Mouse (Mus musculus) kidney, embryonic 14.5 days (tissue): ENCODE data around the gene Sgf29. TPM values are rescaled to one million over a fixed set of nuclear protein-coding genes. Genes with fewer than 3 reads are reported as not detected.
"Not testable (repeated sequence)": the region's sequence is repeated elsewhere in the genome, so short reads cannot be mapped to it uniquely, and the experiment has no call there.

Source experiments
- ATAC-seq: fragments of 200-750 bp; cut with Nextera tagmentation; 2 replicates; pipeline ENCODE4 v1.8.0; 2017; ENCODE audit warnings: moderate number of reproducible peaks, mild to moderate bottlenecking, moderate TSS enrichment, moderate library complexity; ENCODE audit not compliant: low FRiP score, low TSS enrichment
- H3K27ac ChIP-seq: fragments of 300-500 bp; sonication (generic); 2 replicates; pipeline ENCODE4 v1.5.1; 2014; ENCODE audit warnings: low read depth, mild to moderate bottlenecking, low read length, moderate library complexity, mixed read lengths
- H3K27me3 ChIP-seq: fragments of 300-500 bp; sonication (generic); 2 replicates; pipeline ENCODE4 v1.6.1; 2014; ENCODE audit warnings: mild to moderate bottlenecking, low read length; ENCODE audit not compliant: control insufficient read depth, insufficient read depth
- H3K36me3 ChIP-seq: fragments of 300-500 bp; sonication (generic); 2 replicates; pipeline ENCODE4 v1.6.1; 2014; ENCODE audit warnings: low read length, mixed read lengths; ENCODE audit not compliant: control insufficient read depth, insufficient read depth
- H3K4me1 ChIP-seq: fragments of 300-500 bp; sonication (generic); 2 replicates; pipeline ENCODE4 v1.6.1; 2014; ENCODE audit warnings: low read length, mixed read lengths; ENCODE audit not compliant: control insufficient read depth, insufficient read depth
- H3K4me2 ChIP-seq: fragments of 300-500 bp; sonication (generic); replicated peaks from 2 replicates; pipeline ENCODE4 v1.6.1; 2014; ENCODE audit warnings: low read depth, mild to moderate bottlenecking, low read length
- H3K4me3 ChIP-seq: fragments of 300-500 bp; sonication (generic); 2 replicates; pipeline ENCODE4 v1.5.1; 2014; ENCODE audit warnings: mild to moderate bottlenecking, low read length
- H3K9ac ChIP-seq: fragments of 300-500 bp; sonication (generic); 2 replicates; pipeline ENCODE4 v1.6.1; 2014; ENCODE audit warnings: low read depth, mild to moderate bottlenecking, low read length, moderate library complexity
- H3K9me3 ChIP-seq: fragments of 300-500 bp; sonication (generic); 2 replicates; pipeline ENCODE4 v1.6.1; 2016; ENCODE audit warnings: low read length; ENCODE audit not compliant: control insufficient read depth
- WGBS: fragments of 180-500 bp; shearing (Covaris S2); extraction: QIAGEN DNeasy Blood & Tissue Kit; methylation state at CpG from one replicate; pipeline ENCODE4 v1.1.7; 2014; 5-methylcytosine and 5-hydroxymethylcytosine counted together
- polyA plus RNA-seq: library from polyadenylated mRNA; unstranded; fragments of >200 nt; fragmentation: Nextera tagmentation; extraction: Ambion mirVana; gene quantifications from 2 replicates; pipeline ENCODE4 v1.2.1, GENCODE M21; 2014

Sgf29 gene
- polyA plus RNA-seq, 1 experiment from 2014 or later = 35.6 TPM

GRCm38 (mm10) chr7:126632478-126632877 is 16.6 kb upstream of the Sgf29 start:
- ATAC-seq = no peak
- Histone ChIP-seq H3K27me3 (no peaks in the 10 kb centered on the region), H3K4me1 (no peaks in the 10 kb centered on the region), H3K27ac (no peak overlapping the region), H3K4me3 (no peak overlapping the region), H3K36me3 (no peaks in the 10 kb centered on the region), H3K4me2 (no peak overlapping the region), H3K9me3 (no peaks in the 10 kb centered on the region), H3K9ac (no peak overlapping the region)
- WGBS = 89% methylated on average over 2 of the region's 2 CpGs

GRCm38 (mm10) chr7:126635375-126635774 is 13.7 kb upstream of the Sgf29 start:
- Histone ChIP-seq H3K27ac (no peak overlapping the region), H3K27me3 (no peaks in the 10 kb centered on the region), H3K36me3 (no peaks in the 10 kb centered on the region), H3K4me1 (no peaks in the 10 kb centered on the region), H3K4me3 (no peak overlapping the region), H3K9me3 (no peaks in the 10 kb centered on the region), H3K4me2 (no peak overlapping the region), H3K9ac (no peak overlapping the region)
- ATAC-seq = no peak

- Histone ChIP-seq H3K9ac (no peak overlapping the region), H3K9me3 (no peaks in the 10 kb centered on the region), H3K36me3 (no peaks in the 10 kb centered on the region), H3K27ac (no peak overlapping the region), H3K4me3 (no peak overlapping the region), H3K4me1 (no peaks in the 10 kb centered on the region), H3K4me2 (no peak overlapping the region), H3K27me3 (no peaks in the 10 kb centered on the region)
- ATAC-seq = peak; percentile 39; the same call in 1 of the 2 replicates
- 13% methylated on average over 4 of the region's 4 CpGs for WGBS
These were observed 12.2 kb upstream of the Sgf29 start for GRCm38 (mm10) chr7:126636733-126637520.

- H3K36me3 ChIP-seq = no peaks in the 10 kb centered on the region
- no peaks in the 10 kb centered on the region for H3K9me3 ChIP-seq
- no peak overlapping the region for H3K9ac ChIP-seq
- 72% methylated on average over 5 of the region's 5 CpGs for WGBS
- no peak overlapping the region for H3K4me2 ChIP-seq
- no peak overlapping the region for H3K27ac ChIP-seq
- no peak for ATAC-seq
- H3K27me3 ChIP-seq = no peaks in the 10 kb centered on the region
- H3K4me3 ChIP-seq = no peak overlapping the region
- peaks cover 5% of the 10 kb centered on the region; the same call in 1 of the 2 replicates for H3K4me1 ChIP-seq
These were observed 6.4 kb upstream of the Sgf29 start for GRCm38 (mm10) chr7:126642545-126643243.

GRCm38 (mm10) chr7:126643244-126643617 is 5.9 kb upstream of the Sgf29 start:
- not testable (repeated sequence) for H3K4me1 ChIP-seq, H3K36me3 ChIP-seq, H3K9me3 ChIP-seq, H3K4me3 ChIP-seq, H3K9ac ChIP-seq, H3K27ac ChIP-seq, H3K4me2 ChIP-seq, H3K27me3 ChIP-seq
- ATAC-seq = peak; percentile 25; the same call in 1 of the 2 replicates
- WGBS = 60% methylated on average over 2 of the region's 3 CpGs

GRCm38 (mm10) chr7:126644345-126644744 is 4.8 kb upstream of the Sgf29 start:
- no peak overlapping the region for H3K4me2 ChIP-seq
- ATAC-seq = no peak
- H3K4me3 ChIP-seq = no peak overlapping the region
- H3K9ac ChIP-seq = peak overlapping the region; percentile 23; the same call in 1 of the 2 replicates
- H3K27me3 ChIP-seq = no peaks in the 10 kb centered on the region
- H3K27ac ChIP-seq = no peak overlapping the region
- no peaks in the 10 kb centered on the region for H3K9me3 ChIP-seq
- peaks cover 11% of the 10 kb centered on the region for H3K4me1 ChIP-seq
- WGBS = 67% methylated on average over 3 of the region's 3 CpGs
- no peaks in the 10 kb centered on the region for H3K36me3 ChIP-seq

GRCm38 (mm10) chr7:126644914-126645313 is 4.2 kb upstream of the Sgf29 start:
- Histone ChIP-seq H3K4me3 (no peak overlapping the region), H3K27me3 (no peaks in the 10 kb centered on the region), H3K4me2 (no peak overlapping the region), H3K9me3 (no peaks in the 10 kb centered on the region), H3K9ac (no peak overlapping the region), H3K36me3 (no peaks in the 10 kb centered on the region), H3K4me1 (peaks cover 11% of the 10 kb centered on the region), H3K27ac (0 out of 2 replicates have a peak overlapping the region, but pooled peaks have one; percentile 30)
- no peak for ATAC-seq

- Histone ChIP-seq H3K4me1 (peaks cover 11% of the 10 kb centered on the region), H3K9me3 (no peaks in the 10 kb centered on the region), H3K4me3 (no peak overlapping the region), H3K27me3 (no peaks in the 10 kb centered on the region), H3K9ac (no peak overlapping the region), H3K27ac (no peak overlapping the region), H3K4me2 (no peak overlapping the region), H3K36me3 (no peaks in the 10 kb centered on the region)
- ATAC-seq = no peak
- 40% methylated on average over 5 of the region's 5 CpGs for WGBS
These were observed 3.4 kb upstream of the Sgf29 start for GRCm38 (mm10) chr7:126645708-126646107.

- Histone ChIP-seq H3K27me3 (no peaks in the 10 kb centered on the region), H3K9ac (no peak overlapping the region), H3K27ac (no peak overlapping the region), H3K36me3 (no peaks in the 10 kb centered on the region), H3K4me3 (peak overlapping the region; percentile 59), H3K4me1 (peaks cover 11% of the 10 kb centered on the region), H3K9me3 (no peaks in the 10 kb centered on the region), H3K4me2 (peak overlapping the region; percentile 68)
- ATAC-seq = peak; percentile 11; the same call in 1 of the 2 replicates
- WGBS = 74% methylated on average over 4 of the region's 4 CpGs
These were observed 623 bp upstream of the Sgf29 start for GRCm38 (mm10) chr7:126648486-126648885.
